Mouse (Mus musculus): ENCODE results near the gene Zdhhc7. TPM values are rescaled to one million over a fixed set of nuclear protein-coding genes. Genes with fewer than 3 reads are reported as not detected.

Gene Zdhhc7
- polyA plus RNA-seq, 1 experiment, result 32.4 TPM

DNA sequence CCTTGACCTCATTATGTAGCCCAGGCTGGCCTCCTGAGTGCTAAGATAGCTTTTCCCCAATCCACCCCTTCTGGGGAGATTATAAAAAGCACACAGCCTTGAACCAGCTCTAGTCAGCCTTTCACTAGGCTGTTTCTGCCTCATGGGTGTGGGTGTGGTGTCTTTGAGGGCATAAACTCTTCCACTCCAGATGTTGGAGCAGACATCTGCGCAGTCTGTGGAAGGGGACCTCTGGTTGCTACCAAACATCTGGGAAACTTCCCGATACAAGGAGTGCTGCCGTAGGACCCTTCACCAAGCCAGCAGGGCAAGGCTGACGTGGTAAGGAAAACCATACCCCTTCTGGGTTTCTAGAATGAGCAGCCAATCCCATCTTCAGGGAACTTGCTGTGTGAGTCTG is 49.4 kb downstream of the Zdhhc7 start:
- Histone ChIP-seq H3K79me2 (ENCODE audit: control insufficient read depth, insufficient read depth) (no peaks in the 10 kb centered on the region), H3ac (ENCODE audit: control insufficient read depth, insufficient read length, low read depth) (no peak overlapping the region), H3K4me3 (ENCODE audit: insufficient read depth, poor library complexity, severe bottlenecking) (no peak overlapping the region), H3K36me3 (ENCODE audit: control insufficient read depth, insufficient read depth) (no peaks in the 10 kb centered on the region), H3K79me3 (ENCODE audit: low read depth) (no peaks in the 10 kb centered on the region), H3K27me3 (ENCODE audit: control insufficient read depth, insufficient read depth, insufficient read length) (peaks cover 4% of the 10 kb centered on the region)
- no peak for TF ChIP-seq MAX (IDR thresholded peaks at IDR 0.05)
- TF ChIP-seq CEBPB (IDR thresholded peaks at IDR 0.05; ENCODE audit: low read depth), result no peak
- TF ChIP-seq FOSL1 (IDR thresholded peaks at IDR 0.05; ENCODE audit: insufficient read depth, low read length, poor library complexity, severe bottlenecking), result no peak
- no peak for TF ChIP-seq MYOG (IDR thresholded peaks at IDR 0.05; ENCODE audit: control insufficient read depth, extremely low read depth, insufficient read length)
- TF ChIP-seq USF1 (IDR thresholded peaks at IDR 0.05; ENCODE audit: low read depth), result no peak
- TF ChIP-seq MYOD1 (IDR thresholded peaks at IDR 0.05; ENCODE audit: control insufficient read depth, insufficient read length, low read depth), result no peak
- TF ChIP-seq CTCF (IDR thresholded peaks at IDR 0.05; ENCODE audit: control insufficient read depth, insufficient read depth, insufficient read length), result no peak

DNA sequence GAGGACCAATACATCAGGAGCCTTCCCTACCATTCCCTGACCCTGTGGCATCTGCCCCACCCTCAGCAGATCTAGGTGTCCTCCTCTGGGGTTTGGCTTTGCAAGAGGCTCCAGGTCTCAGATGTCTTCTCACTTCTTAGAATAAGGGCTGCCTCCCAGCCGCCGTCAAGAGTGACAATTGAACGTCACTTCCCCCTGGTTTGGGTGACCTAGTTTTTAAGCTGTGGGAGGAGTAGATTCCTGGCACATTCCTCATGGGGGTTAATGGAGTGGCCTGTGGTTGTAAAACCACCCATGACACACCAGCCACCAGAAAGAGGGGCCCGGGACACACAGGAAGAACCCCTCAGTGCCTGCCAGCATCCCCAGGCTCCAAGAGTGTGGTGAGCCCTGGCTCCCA is 50.3 kb downstream of the Zdhhc7 start:
- Histone ChIP-seq H3ac (ENCODE audit: control insufficient read depth, insufficient read length, low read depth) (no peak overlapping the region), H3K79me2 (ENCODE audit: control insufficient read depth, insufficient read depth) (no peaks in the 10 kb centered on the region), H3K27me3 (ENCODE audit: control insufficient read depth, insufficient read depth, insufficient read length) (peaks cover 4% of the 10 kb centered on the region), H3K4me3 (ENCODE audit: insufficient read depth, poor library complexity, severe bottlenecking) (no peak overlapping the region), H3K79me3 (ENCODE audit: low read depth) (no peaks in the 10 kb centered on the region), H3K36me3 (ENCODE audit: control insufficient read depth, insufficient read depth) (no peaks in the 10 kb centered on the region)
- peak; percentile 34 for TF ChIP-seq FOSL1 (IDR thresholded peaks at IDR 0.05; ENCODE audit: insufficient read depth, low read length, poor library complexity, severe bottlenecking)
- no peak for TF ChIP-seq CEBPB (IDR thresholded peaks at IDR 0.05; ENCODE audit: low read depth)
- TF ChIP-seq MYOG (IDR thresholded peaks at IDR 0.05; ENCODE audit: control insufficient read depth, extremely low read depth, insufficient read length), result no peak
- TF ChIP-seq MYOD1 (IDR thresholded peaks at IDR 0.05; ENCODE audit: control insufficient read depth, insufficient read length, low read depth), result no peak

GRCm38 (mm10) chr8:120050376-120050775 is 50.9 kb downstream of the Zdhhc7 start:
- no peak for TF ChIP-seq CTCF (IDR thresholded peaks at IDR 0.05; ENCODE audit: control insufficient read depth, insufficient read depth, insufficient read length)
- TF ChIP-seq MYOD1 (IDR thresholded peaks at IDR 0.05; ENCODE audit: control insufficient read depth, insufficient read length, low read depth), result no peak
- H3K36me3 ChIP-seq (ENCODE audit: control insufficient read depth, insufficient read depth), result no peaks in the 10 kb centered on the region
- H3ac ChIP-seq (ENCODE audit: control insufficient read depth, insufficient read length, low read depth), result no peak overlapping the region
- H3K27me3 ChIP-seq (ENCODE audit: control insufficient read depth, insufficient read depth, insufficient read length), result peaks cover 4% of the 10 kb centered on the region
- H3K79me3 ChIP-seq (ENCODE audit: low read depth), result no peaks in the 10 kb centered on the region
- no peak overlapping the region for H3K4me3 ChIP-seq (ENCODE audit: insufficient read depth, poor library complexity, severe bottlenecking)
- H3K79me2 ChIP-seq (ENCODE audit: control insufficient read depth, insufficient read depth), result no peaks in the 10 kb centered on the region

- Histone ChIP-seq H3K4me3 (ENCODE audit: insufficient read depth, poor library complexity, severe bottlenecking) (no peak overlapping the region), H3ac (ENCODE audit: control insufficient read depth, insufficient read length, low read depth) (no peak overlapping the region), H3K27me3 (ENCODE audit: control insufficient read depth, insufficient read depth, insufficient read length) (peaks cover 4% of the 10 kb centered on the region), H3K79me2 (ENCODE audit: control insufficient read depth, insufficient read depth) (no peaks in the 10 kb centered on the region), H3K36me3 (ENCODE audit: control insufficient read depth, insufficient read depth) (no peaks in the 10 kb centered on the region), H3K79me3 (ENCODE audit: low read depth) (no peaks in the 10 kb centered on the region)
- no peak for TF ChIP-seq CEBPB (IDR thresholded peaks at IDR 0.05; ENCODE audit: low read depth)
- no peak for TF ChIP-seq CTCF (IDR thresholded peaks at IDR 0.05; ENCODE audit: control insufficient read depth, insufficient read depth, insufficient read length)
- no peak for TF ChIP-seq FOSL1 (IDR thresholded peaks at IDR 0.05; ENCODE audit: insufficient read depth, low read length, poor library complexity, severe bottlenecking)
- peak; percentile 85 for TF ChIP-seq MYOD1 (IDR thresholded peaks at IDR 0.05; ENCODE audit: control insufficient read depth, insufficient read length, low read depth)
- no peak for TF ChIP-seq USF1 (IDR thresholded peaks at IDR 0.05; ENCODE audit: low read depth)
- TF ChIP-seq MAX (IDR thresholded peaks at IDR 0.05), result no peak
Observed at GRCm38 (mm10) chr8:120049949-120050348, 51.3 kb downstream of the Zdhhc7 start.

DNA sequence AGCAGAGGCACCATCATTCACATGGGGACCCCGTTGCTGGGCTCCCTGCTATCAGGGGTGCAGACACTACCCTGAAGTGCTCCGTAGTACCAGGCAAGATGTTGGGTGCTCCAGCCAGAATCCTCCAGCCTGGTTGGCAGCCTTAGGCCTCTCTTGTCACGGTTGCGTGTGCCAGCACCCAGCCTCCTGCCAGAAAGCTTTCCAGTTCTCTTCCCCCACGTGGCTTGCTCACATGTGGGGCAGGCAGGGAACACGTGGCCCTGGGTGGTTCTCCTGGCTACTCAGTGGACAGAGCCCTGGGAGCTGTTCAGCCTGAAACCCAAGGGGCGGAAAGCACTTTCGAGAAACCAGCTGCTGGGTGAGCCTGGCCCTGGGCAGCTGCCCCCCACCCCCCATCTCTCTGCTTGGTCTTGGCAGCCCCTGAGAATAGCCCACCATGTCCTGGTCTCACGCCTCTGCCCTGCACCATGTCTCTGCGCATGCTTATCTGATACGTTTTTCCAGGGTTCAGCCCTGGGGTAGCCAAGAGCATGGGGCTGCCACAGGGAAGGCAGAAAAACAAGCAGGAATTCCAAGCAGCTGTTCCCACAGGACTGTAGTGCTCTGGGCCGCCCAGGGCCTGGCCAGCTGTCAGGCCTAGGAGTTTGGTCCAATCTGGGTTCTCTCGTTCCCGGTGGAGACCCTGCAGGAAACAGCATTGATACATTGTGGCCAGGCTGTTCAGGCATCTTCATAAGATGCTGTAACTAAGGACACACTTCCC is 54.8 kb downstream of the Zdhhc7 start:
- Histone ChIP-seq H3K36me3 (ENCODE audit: control insufficient read depth, insufficient read depth) (no peaks in the 10 kb centered on the region), H3K4me3 (ENCODE audit: insufficient read depth, poor library complexity, severe bottlenecking) (no peak overlapping the region), H3ac (ENCODE audit: control insufficient read depth, insufficient read length, low read depth) (no peak overlapping the region), H3K27me3 (ENCODE audit: control insufficient read depth, insufficient read depth, insufficient read length) (no peaks in the 10 kb centered on the region), H3K79me2 (ENCODE audit: control insufficient read depth, insufficient read depth) (no peaks in the 10 kb centered on the region), H3K79me3 (ENCODE audit: low read depth) (no peaks in the 10 kb centered on the region)
- no peak for TF ChIP-seq FOSL1 (IDR thresholded peaks at IDR 0.05; ENCODE audit: insufficient read depth, low read length, poor library complexity, severe bottlenecking)
- no peak for TF ChIP-seq USF1 (IDR thresholded peaks at IDR 0.05; ENCODE audit: low read depth)
- no peak for TF ChIP-seq MYOD1 (IDR thresholded peaks at IDR 0.05; ENCODE audit: control insufficient read depth, insufficient read length, low read depth)

DNA sequence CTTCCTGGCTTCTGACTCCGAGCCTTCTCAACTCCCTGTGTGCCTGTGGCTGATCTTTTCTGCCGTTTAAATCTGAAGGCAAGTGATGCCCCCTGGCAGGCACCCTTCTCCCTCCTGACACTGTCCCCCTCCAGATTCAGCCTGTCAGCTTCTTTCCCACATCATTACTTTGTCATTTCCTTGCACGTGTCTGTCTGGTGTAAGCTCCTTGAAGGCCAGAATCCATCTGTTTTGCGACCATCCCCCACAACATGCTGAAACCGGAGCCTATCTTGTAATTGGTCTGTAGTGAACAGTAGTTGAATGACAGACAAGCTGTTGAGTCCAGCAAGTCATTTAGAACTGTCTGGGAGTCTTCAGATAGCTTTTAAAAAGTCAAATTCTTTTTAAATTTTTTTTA is 55.8 kb downstream of the Zdhhc7 start:
- H3K79me2 ChIP-seq (ENCODE audit: control insufficient read depth, insufficient read depth), result no peaks in the 10 kb centered on the region
- no peak overlapping the region for H3K4me3 ChIP-seq (ENCODE audit: insufficient read depth, poor library complexity, severe bottlenecking)
- H3K79me3 ChIP-seq (ENCODE audit: low read depth), result no peaks in the 10 kb centered on the region
- H3K36me3 ChIP-seq (ENCODE audit: control insufficient read depth, insufficient read depth), result no peaks in the 10 kb centered on the region
- H3K27me3 ChIP-seq (ENCODE audit: control insufficient read depth, insufficient read depth, insufficient read length), result no peaks in the 10 kb centered on the region
- H3ac ChIP-seq (ENCODE audit: control insufficient read depth, insufficient read length, low read depth), result no peak overlapping the region
- TF ChIP-seq MYOG (IDR thresholded peaks at IDR 0.05; ENCODE audit: control insufficient read depth, extremely low read depth, insufficient read length), result no peak
- TF ChIP-seq MAX (IDR thresholded peaks at IDR 0.05), result no peak
- no peak for TF ChIP-seq CEBPB (IDR thresholded peaks at IDR 0.05; ENCODE audit: low read depth)
- TF ChIP-seq MYOD1 (IDR thresholded peaks at IDR 0.05; ENCODE audit: control insufficient read depth, insufficient read length, low read depth), result no peak
- no peak for TF ChIP-seq CTCF (IDR thresholded peaks at IDR 0.05; ENCODE audit: control insufficient read depth, insufficient read depth, insufficient read length)
- TF ChIP-seq FOSL1 (IDR thresholded peaks at IDR 0.05; ENCODE audit: insufficient read depth, low read length, poor library complexity, severe bottlenecking), result no peak
- TF ChIP-seq USF1 (IDR thresholded peaks at IDR 0.05; ENCODE audit: low read depth), result no peak
